Mouse (Mus musculus): ENCODE data around the gene Bach2.

GRCm38 (mm10) chr4:32297071-32297671, 58.6 kb downstream of the Bach2 start:
- TF ChIP-seq POLR2A (IDR thresholded peaks at IDR 0.05; ENCODE audit: borderline replicate concordance, control insufficient read depth, low read depth, low read length), result no peak
- no peak for TF ChIP-seq CTCF (IDR thresholded peaks at IDR 0.05; ENCODE audit: control insufficient read depth, insufficient read depth, low read length)
